Mouse (Mus musculus): ENCODE results near the gene Ttc30b.
A peak's percentile ranks its signal among the peaks of the same experiment; 100 is the strongest.
"Not testable (repeated sequence)": the region's sequence is repeated elsewhere in the genome, so short reads cannot be mapped to it uniquely, and the experiment has no call there.

Gene Ttc30b

DNA sequence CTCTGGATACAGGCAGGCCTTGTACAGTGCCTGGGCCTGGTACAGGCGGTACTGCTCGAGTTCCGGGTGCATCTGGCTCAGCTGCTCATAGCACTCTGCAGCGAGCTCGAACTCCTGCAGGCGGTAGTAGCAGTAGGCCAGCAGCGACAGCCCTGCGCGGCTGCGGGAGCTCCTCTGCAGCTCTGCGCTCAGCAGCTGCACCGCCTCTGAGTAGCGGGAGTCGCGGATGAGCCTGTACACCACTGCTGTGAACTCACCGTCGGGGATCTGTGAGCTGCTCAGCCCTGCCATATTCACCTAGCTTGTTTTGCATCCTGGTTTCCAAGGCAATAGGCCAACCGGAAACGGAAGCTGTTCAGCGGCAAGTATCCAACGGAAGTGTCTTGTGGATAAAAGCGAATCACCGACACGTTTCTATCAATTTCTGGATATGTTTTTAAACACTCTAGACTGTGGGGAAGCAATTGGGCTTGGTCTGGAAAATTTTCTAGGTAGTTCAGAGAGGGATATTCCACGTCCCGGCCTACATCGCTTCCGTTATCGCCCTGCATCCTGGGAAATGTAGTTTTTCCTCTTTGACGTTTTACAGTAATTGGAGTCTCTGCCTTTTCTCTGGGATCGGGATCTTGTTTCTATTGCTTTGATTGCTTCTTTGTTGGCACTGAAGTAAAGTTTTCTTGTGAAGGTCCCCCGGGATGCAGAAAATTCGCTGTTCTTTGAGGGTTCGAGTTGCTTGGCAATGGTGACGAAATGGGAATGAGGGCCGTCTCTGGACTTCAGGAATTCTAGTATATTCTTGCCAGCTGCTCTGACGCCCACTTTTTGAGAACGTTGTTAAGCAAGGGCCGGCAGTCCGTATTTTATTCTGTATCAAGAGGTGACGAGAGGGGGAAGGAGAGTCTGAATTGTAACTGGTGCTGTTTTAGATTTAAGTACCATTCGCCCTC is at the start of gene Ttc30b:
Gene Ttc30b (minus strand): TSS at position 469 of the 947 bp plus-strand sequence.
- DNase-seq = peak; percentile 89 to 92

DNA sequence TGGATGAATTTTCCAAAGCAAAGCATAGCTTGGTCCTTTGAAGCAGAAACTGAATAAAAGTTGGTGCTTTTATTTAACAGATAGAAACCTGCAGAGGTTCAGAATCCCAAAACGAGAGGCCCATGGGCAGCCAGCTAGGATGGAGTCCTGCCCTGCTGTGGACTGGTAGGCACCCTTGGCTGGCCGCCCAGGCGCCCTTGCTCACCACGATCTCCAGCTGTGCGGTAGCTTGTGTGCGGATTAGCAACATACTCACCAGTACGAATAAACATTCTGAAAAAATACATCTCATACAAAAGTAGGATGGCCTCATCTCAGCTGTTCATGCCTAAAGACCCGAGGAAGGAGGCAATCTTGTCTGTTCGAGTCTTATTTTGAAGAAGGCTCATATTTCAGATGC is 49.4 kb upstream of the Ttc30b start:
- DNase-seq = peak; percentile 32 to 49

DNA sequence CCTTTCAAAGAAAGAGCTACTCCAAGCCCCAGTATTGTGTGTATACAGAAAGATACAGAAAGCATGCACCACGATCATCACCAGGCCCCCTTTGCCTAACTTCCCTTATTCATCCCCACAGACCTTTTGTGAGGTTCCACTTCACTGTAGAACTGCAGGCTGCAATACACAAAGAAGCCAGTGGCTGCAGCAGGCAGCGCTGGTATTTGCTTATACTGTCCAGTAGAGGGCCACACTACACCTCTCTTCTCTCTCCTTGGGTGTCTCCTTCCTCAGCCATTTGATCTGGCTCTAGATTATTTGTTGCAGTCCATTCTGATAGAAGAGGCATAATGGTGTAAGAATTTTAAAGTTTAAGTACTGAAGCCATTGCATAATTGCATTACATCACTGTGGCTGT is 46.7 kb upstream of the Ttc30b start:
- DNase-seq = peak; percentile 82 to 84

DNA sequence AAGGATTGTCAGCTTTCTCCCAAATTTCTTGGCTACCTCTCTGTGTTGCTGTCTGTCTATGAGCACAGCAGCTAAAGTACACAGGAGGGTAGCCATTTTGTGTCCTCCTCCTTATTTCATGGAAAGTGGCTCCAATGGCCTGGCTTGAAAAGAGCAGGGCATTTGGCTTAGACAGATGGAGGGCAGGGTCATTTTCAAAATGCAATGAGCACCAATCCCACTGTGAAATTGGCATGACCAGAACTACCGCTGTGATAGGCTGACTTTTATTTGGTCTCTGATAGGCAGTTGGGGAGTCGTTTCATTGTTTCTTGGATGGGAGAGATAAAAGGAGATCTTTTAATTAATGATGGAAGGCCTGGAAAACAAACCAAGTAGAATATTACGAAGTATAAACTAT is 45.5 kb upstream of the Ttc30b start:
- peak; percentile 92 to 94 for DNase-seq

DNA sequence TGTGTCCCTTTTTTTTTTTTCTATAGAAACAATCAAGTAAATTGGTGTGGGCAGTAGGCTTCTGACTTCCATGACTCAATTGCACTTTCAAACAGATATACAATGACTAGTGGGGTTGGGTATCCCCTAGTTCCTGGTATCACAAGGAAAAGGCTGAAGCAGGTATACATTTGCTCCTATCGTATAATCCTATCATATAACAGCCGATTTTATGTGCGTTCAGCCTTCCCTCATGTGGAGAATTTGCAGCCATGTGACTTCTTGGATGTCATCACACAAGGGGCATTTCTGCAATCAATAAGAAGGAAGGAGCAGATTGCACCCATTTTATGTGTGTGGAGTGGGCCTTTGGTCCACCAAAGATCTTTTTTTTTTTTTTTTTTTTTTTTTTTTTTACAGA is 44.7 kb upstream of the Ttc30b start:
- DNase-seq = peak in 1 of 2 experiments; percentile 19

DNA sequence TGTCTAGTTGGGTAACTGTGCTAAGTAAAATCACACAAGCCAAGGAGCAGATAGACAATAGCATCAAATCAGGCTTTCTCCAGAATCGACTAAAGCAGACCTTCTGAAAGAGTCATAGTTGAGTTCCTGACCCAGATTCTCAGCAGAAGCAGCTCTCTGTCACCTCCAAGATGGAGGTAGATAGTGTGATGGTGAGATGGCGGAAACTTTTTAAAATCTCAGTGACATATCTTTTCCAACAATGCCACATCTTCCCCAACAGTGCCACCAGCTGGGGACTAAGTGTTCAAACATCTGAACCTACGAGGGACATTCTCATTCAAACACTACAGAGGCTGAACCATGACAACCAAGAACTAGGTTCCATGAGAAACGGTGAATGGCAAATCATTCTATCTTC is 44.2 kb upstream of the Ttc30b start:
- DNase-seq = peak in 1 of 2 experiments; percentile 26

DNA sequence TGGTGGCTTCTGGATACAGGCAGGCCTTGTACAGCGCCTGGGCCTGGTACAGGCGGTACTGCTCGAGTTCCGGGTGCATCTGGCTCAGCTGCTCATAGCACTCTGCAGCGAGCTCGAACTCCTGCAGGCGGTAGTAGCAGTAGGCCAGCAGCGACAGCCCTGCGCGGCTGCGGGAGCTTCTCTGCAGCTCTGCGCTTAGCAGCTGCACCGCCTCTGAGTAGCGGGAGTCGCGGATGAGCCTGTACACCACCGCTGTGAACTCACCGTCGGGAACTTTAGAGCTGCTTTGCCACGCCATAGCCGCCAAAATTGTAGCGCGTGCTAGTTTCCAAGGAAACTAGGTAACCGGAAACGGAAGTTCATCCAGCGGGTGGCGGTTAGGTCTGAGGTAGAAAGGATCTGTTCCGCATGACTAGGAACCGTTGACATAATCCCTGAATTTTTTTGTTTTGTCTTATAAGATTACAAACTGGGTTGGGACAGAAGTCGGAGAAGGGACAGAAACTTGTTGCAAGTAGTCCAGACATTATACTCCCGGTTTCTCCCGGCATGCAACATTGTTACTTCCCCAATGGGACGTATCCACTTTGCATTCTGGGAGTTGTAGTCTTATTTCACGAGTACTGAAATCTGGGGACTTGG is 43.2 kb upstream of the Ttc30b start, which contains the start of gene Ttc30a1:
Gene Ttc30a1 (minus strand): TSS at position 528 of the 642 bp plus-strand sequence.
- peak; percentile 88 to 91 for DNase-seq

DNA sequence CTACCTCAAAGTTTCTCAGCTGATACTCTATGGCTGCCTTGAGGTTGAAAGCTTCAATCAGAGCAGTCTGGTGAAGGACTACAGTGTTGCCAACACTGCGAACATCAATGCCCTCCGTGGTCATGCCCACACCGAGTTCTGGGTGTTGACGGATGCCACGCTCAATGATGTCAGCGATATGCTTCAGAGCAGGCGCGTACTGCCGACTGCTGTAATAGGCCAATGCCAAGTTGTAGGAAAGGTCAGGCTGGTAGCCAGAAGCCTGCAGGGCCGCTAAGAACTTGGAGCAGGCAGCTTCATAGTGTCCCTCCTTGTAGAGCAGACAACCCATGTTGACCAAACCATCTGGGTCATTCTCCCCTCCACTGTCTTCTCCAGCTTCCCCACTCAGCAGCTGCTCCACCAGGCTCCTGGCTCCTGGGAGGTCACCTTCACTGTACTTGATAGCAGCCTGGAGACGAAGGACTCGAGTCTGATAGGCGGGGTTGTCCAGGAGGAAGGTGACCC is 42.6 kb upstream of the Ttc30b start:
- peak; percentile 37 to 50 for DNase-seq

DNA sequence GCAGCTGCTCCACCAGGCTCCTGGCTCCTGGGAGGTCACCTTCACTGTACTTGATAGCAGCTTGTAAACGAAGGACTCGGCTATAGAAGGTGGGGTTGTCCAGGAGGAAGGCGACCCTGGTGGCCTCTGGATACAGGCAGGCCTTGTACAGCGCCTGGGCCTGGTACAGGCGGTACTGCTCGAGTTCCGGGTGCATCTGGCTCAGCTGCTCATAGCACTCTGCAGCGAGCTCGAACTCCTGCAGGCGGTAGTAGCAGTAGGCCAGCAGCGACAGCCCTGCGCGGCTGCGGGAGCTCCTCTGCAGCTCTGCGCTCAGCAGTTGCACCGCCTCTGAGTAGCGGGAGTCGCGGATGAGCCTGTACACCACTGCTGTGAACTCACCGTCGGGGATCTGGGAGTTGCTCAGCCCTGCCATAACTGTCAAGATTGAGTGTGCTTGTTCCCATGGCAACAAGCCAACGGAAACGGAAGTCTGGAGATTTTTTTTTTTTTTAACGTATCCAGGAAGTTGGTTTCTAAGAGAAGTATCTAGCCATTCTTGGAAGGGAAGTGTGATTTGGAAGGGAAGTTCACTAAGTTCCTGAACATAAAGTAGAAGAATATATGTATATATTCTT is 39.5 kb upstream of the Ttc30b start, which contains the start of gene Ttc30a2:
Gene Ttc30a2 (minus strand): TSS at position 419 of the 617 bp plus-strand sequence.
- DNase-seq = peak; percentile 43 to 54

DNA sequence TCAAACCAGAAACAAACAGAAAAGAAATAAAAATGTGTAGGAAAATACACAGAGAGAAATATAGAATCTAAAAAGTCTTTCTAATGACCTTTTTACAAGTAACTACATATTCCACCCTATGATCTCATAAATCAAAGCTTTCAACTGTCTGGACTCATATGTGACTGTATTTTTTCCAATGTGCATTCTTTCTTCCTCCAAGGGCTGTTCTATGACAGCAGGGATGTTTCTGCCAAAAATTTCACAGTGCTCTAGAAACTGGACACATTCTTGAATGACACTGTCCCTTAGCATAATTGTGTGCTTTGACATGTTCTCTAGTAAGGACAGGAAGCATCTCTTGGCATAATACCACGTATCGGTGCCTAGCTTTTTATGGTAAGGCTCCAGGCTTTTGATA is 37.7 kb upstream of the Ttc30b start:
- DNase-seq = not testable (repeated sequence)

DNA sequence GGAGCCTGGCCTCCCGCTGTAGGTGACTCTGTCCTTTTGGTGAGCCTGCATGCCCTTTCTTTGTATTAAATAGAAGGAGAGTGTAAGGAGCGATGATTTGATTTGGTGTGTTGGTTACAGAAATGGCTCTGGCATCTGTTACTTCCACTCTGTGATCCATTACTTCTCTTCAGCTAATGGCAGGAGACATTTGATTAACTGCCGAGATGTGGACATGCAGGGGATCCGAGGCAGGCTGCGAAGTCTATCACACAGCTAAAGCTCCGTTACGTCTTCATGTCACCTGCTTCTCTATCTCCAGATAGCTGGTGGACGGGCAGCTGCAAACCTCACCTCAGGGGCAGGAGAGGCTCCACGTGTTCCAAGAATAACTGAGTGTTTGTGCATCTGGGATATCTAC is 35.7 kb upstream of the Ttc30b start:
- peak; percentile 37 to 44 for DNase-seq

DNA sequence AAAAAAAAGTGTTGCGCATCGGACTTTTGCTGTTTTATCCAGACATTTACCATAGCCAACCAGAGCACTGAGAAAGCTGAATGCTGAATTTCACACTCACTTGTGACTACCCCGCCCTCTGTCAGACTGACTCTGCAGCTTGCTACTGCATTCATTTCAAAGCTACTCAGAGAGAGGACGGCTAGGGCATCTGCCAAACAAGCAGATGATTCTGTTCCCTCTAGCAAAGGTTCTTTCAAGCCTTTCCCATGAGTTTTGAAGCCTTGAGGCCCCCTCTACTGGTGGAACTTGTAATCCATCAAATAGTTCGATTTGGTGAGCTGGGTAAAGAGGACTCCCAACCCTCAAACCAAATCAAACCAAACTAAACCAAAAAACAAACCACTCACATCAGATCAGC is 26.6 kb upstream of the Ttc30b start:
- DNase-seq = peak; percentile 88 to 89

DNA sequence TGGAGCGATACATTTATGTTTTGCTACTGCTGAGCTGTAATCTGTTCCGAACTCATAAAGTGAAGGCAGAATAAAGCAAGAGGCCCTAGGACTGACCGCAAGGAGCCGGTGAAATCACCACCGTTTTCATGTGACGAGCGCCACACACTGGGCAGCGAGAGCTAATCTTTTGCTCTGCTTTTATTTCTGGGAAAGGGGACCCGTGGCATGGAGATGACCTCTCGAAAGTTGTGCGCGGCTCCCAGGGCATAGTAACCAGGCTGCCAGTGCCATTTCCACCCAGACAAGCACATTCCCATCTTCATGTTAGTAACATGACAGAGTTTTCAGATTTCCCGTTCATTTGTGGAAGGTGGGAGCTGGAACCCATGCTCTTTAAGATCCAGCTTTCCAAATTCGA is 26.1 kb upstream of the Ttc30b start:
- DNase-seq = peak; percentile 85 to 89

DNA sequence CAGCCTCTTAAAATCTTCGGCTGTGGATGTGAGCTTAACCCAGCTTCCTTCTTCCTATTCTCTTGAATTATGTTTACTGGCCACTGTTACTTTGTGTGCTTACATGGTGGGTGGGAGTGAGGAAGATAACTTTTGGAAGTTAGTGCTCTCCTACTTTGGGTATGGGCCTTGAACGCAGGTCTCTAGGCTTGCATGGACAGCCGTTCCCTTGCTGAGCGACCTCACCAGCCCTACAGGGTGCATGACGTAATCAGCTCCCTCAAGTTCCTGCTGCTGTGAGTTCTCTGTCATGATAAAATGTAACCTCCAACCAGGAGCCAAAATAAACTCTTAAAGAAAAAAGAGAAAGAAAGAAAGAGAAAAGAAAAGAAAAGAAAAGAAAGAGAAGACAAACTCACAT is 25.7 kb upstream of the Ttc30b start:
- DNase-seq = no peak

DNA sequence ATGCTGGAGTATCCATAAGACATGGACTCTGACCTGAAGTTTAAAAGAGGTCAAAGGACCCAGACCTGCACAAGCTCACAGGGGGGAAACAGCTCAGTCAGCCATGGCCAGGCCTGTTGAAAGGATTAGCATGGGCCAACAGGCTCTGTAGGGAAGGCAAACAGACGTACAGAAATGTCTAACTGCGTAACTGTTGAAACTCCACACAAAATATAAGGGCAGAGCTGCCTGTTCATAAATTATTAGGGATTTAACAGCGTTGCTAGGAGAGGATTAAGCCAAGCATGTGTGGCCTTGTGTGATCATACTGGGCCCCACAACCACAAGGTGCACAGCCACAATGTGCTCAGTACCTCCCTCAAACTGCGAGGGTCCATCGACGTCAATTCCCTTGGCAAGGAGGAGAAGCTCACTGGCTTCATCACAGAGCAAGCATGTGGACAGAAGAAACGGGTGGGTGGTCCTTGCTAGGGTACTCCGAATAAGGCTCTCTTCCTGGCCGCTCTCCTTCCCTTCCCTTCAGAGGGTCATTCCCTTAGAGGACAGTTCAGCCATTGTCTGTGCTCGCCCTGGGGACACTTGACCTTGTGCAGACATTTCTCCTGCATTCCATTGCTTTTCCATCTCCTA is 24.9 kb upstream of the Ttc30b start:
- DNase-seq = no peak

DNA sequence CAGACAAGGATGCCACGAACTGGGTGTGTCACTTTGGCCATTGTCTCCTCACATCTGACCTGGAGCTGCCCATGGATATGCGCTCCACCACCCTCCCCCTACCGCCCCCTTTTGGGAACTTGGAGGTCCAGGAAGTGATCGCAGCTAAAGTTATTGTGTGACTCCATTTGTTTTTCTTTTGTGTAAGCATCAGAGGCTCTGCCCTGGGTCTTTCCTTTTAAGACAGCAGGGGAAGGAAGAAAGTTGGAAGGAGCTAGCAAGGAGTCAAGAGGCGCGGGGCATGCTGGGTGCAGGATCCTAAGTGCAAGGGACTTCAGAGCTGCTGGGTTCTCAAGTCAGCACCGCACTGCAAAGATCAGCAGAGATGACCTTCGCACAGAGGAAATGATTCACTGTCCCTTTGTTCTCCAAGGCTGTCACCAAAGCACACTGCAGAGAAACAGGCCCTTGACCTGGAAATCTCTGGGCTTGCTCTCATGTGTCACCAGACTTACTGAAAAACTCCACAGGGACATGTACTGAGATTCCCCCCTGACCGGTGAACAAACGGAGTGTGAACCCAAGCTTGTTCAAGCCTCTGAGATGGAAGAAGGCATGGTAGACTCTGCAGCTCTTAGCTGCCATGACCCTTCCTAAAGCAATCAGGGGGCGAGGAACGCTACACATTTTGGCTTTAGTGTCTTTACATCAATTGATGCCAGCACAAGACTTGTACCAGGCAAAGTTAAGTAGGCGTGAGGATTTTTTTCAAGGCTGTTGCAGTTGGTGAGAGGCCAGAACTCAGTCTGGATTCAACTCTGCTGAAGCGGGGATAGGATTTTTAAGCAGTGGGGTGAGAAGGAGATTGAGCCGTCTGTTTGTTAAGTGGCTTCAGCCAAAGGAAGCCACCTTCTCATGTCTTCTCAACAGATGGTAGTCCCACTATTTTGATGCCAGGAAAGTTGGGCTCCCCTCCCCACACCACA is 22.3 kb upstream of the Ttc30b start:
- peak; percentile 65 to 76 for DNase-seq

DNA sequence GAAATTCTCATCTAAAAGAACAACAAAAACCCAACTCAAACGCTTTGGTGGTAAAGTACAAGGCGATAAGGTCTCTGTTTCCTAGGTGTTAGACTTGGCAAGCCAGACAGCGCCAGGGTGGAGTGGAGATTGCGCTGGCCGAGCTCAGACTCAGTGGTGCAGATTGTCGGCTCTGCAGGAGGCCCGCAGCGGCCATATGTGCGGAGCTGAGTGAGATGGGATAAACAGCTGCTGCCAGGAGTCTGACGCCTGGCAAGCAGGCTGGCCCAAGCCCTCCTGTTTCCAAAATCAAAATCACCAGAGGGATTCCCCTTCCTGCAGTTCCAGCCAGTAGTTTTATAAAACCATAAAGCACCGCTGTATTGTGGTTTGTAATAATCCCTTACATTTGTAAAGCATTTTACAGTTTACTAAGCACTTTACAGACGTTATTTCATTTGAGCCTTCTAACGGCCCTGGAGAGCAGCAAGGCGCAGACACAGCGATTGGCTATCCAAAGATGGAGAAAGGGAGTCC is 21.5 kb upstream of the Ttc30b start:
- peak; percentile 88 to 95 for DNase-seq

DNA sequence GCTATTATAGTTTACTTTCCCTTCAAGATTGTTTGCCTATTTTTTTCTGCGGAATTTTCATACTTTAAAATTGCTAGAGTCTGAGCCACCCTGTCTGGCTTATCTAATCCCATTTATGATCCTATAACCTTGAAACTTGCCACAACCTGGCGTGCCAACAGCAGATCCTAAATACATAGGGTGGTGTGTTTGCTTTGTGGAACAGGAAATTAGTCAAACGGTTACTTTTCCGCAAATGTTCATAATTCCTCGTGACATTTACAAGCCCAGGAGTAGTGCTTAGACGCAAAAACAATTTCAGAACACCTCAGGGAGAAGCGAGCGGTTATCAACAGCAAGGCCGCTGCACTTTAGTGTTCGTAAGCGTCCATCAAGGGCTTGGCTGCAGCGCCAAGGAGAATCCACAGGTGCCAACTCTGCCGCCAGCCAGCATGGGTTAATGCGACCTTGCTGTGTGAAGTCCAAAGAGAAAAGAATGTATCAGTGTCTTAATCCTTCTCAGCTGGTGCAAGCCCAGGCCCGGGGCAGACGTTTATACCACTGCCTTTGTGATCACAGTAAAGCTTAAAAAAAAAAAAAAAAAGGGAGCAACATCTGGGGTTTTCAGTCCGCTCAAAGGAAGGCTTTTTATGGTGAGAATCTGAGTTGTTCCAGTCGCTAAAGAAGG is 20.9 kb upstream of the Ttc30b start:
- DNase-seq = peak; percentile 75 to 81

DNA sequence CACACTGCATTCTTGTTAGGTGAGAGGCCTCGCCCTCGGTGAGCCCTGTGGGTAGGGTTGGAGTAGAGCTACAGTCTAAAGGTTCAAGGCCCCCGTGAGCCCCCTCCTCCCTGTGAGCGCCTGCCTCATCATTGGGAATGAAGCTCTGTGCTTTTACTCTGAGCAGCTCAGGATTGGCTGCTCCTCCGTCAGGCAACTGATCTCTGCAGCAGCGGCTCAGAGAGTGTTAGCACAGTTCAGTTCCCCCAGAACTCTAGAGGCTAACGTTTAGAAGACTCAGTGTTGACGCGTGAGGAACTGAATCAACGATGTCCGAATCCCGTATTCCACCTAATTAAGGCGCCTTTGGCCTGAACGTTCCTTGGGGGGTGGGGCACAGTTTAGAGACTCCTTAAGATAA is 17.3 kb upstream of the Ttc30b start:
- peak in 1 of 2 experiments; percentile 18 for DNase-seq

DNA sequence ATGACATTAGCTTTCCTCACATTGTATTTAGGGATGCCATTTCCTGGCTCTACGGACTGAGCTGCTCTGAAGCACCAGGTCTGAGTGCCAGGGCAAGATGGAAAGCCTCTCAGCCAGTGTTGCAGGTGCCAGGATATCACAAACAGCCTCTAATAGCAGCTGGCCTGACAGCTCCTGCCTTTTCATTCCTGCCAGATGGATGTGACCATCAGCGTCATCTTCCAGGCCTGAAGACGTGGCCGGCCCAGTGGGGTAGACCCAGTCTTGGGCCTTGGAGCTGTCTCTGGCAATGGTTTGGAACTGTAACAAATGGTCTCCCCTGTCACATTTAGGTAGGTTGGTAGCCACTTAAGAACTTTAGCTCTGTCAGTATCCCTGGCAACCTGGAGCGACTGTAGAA is 14.9 kb upstream of the Ttc30b start:
- peak; percentile 73 to 83 for DNase-seq

DNA sequence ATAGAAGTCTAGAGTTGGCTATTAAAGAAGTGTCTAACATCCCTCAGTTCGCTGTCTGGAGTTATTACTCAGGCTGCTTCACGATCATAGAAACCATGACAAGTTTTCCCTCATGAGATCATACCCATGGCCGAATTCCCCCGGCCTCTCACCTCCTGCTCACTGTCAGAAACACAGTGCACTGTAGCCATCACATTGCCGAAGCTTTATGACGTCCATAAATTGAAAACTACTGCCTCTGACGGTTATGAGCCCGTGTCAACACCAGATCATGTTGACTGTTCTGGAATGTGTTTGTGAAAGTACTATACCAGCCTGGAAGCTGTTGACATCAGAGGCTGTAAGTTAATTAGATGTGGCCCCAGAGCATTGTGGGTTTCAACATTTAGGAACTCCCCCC is 12.3 kb upstream of the Ttc30b start:
- no peak for DNase-seq

Measured in cerebellum, postnatal 10 days (tissue).